Mouse (Mus musculus): Measurements from ENCODE around the gene Lin54. TPM values are rescaled to one million over a fixed set of nuclear protein-coding genes. Genes with fewer than 3 reads are reported as not detected.

Gene Lin54
- polyA plus RNA-seq, 1 experiment from 2014 or later: 14.2 TPM

DNA sequence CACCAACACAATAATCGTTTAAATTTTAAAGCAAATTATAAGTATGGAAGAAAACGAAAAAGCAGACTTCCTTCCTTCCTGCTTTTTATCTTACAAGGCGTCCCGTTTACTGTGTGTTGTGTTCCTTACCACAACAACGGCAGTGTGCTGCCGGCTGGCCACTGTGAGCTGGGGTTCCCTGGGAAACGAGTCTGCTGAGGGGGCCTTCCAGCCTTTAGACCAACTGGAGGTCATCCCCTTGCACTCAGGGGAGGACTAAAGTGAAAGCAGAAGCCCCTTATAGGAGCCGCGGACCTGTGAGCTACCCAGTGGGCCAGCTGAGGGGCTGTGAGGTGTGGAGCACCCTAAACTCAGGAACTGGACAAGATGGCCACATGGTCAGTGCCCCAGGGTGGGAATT, 22.8 kb downstream of the Lin54 start:
- H3K4me1 ChIP-seq: no peaks in the 10 kb centered on the region
- no peak for DNase-seq (ENCODE audit: low spot score)
- H3K27me3 ChIP-seq (replicated peaks; ENCODE audit: low read depth, poor library complexity, severe bottlenecking): no peaks in the 10 kb centered on the region
- H3K9me3 ChIP-seq: no peaks in the 10 kb centered on the region
- WGBS: 91% methylated on average over 9 of the region's 9 CpGs
- no peak overlapping the region for H3K27ac ChIP-seq (replicated peaks)
- peaks cover 74% of the 10 kb centered on the region for H3K36me3 ChIP-seq (replicated peaks)
- no peak overlapping the region for H3K4me3 ChIP-seq

DNA sequence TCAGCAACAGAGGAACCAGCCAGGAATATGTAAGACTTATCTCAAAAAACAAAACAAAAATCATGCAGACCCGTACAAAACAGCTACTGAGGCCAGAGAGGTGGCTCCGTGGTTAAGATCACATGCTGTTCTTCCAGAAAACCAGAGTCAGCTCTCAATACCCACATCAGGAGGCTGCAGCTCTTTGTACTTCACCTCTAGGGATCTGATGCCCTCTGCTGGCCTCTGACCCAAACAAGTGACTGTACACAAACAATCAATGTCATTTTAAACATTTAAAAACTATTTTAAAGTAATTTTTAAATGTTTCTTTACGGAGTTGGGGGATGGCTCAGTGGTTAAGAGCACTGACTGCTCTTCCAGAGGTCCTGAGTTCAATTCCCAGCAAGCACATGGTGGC, 24.1 kb downstream of the Lin54 start:
- 84% methylated on average over 3 of the region's 3 CpGs for WGBS
- DNase-seq (ENCODE audit: low spot score): no peak
- Histone ChIP-seq H3K4me3 (no peak overlapping the region), H3K27ac (replicated peaks) (no peak overlapping the region), H3K9me3 (no peaks in the 10 kb centered on the region), H3K27me3 (replicated peaks; ENCODE audit: low read depth, poor library complexity, severe bottlenecking) (no peaks in the 10 kb centered on the region), H3K36me3 (replicated peaks) (peaks cover 80% of the 10 kb centered on the region), H3K4me1 (no peaks in the 10 kb centered on the region)

DNA sequence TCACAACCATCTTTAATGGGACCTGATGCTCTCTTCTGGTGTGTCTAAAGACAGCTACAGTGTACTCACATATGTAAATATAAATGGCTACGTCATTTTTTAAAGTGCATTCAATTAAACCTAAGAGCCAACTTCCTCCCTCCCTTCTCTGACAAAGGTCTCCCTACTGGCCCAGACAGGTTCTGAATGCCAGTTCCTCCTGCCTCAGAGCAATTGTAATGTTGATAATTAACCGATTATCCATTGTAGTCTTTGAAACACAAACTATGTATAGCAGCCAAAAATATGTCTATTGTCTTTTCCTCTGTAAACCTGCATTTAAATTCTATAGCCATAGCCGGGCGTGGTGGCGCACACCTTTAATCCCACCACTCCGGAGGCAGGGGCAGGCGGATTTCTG, 33.1 kb downstream of the Lin54 start:
- Histone ChIP-seq H3K36me3 (replicated peaks) (peaks cover 73% of the 10 kb centered on the region), H3K4me3 (no peak overlapping the region), H3K4me1 (no peaks in the 10 kb centered on the region), H3K9me3 (no peaks in the 10 kb centered on the region), H3K27me3 (replicated peaks; ENCODE audit: low read depth, poor library complexity, severe bottlenecking) (no peaks in the 10 kb centered on the region), H3K27ac (replicated peaks) (no peak overlapping the region)
- DNase-seq (ENCODE audit: low spot score): no peak
- 97% methylated on average over 7 of the region's 7 CpGs for WGBS

DNA sequence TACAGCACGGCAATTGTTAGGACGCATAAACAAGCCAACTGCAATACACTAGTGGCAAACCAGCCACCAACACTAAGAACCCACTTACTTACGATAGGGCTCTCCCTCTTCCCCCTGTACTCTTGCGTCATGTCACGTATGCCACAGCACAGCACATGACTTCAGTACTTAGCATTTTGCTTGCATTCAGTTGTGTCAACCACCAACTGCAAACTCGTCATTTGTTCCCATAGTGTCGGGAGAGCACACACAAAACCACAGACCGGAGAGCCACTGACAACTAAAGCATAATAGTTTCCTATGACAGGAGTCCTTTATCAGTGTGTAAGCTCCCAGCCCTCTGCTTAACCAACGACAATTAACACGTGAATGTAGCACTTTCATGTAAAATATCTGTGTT, 33.8 kb downstream of the Lin54 start:
- Histone ChIP-seq H3K36me3 (replicated peaks) (peaks cover 72% of the 10 kb centered on the region), H3K27ac (replicated peaks) (no peak overlapping the region), H3K9me3 (no peaks in the 10 kb centered on the region), H3K27me3 (replicated peaks; ENCODE audit: low read depth, poor library complexity, severe bottlenecking) (no peaks in the 10 kb centered on the region), H3K4me3 (no peak overlapping the region), H3K4me1 (no peaks in the 10 kb centered on the region)
- 91% methylated on average over 10 of the region's 10 CpGs for WGBS
- DNase-seq (ENCODE audit: low spot score): no peak

DNA sequence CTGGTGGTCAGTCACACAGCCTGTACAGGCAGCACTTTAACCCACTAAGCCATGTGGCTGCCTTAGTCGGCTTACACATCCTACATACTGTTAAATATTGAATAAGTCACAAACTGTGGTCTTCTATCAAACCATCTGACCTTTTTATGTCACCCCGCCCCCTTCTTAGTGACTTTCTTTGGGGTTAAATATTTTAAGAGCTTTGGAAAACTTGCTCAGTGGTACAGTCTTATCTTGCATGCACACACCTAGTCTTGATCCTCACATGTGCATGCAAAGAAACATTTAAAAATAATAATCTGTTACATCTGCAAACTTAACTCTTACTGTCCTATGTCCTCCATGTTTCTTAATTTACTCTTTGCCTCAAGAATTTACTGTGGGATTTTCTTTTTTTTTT, 38.1 kb downstream of the Lin54 start:
- DNase-seq (ENCODE audit: low spot score): no peak
- Histone ChIP-seq H3K27ac (replicated peaks) (no peak overlapping the region), H3K9me3 (no peaks in the 10 kb centered on the region), H3K27me3 (replicated peaks; ENCODE audit: low read depth, poor library complexity, severe bottlenecking) (no peaks in the 10 kb centered on the region), H3K36me3 (replicated peaks) (peaks cover 80% of the 10 kb centered on the region), H3K4me1 (no peaks in the 10 kb centered on the region), H3K4me3 (no peak overlapping the region)
- 93% methylated on average over 2 of the region's 2 CpGs for WGBS

DNA sequence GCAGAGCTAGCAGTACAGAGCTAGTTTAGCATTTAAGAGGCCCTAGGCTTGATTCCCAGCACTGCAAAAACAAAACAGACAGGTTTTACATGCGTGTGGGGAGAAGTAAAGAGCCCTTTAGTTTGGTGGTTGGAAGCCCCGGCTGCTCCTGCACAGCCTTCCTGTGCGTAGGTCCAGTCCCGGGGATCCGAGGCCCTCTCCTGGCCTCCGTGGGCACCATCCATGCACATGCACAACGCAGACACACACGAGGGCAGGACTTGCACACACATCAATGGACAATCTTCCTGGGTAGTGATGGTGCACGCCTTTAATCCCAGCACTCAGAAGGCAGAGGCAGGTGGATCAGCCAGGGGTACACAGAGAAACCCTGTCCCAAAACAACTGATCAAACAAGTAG, 38.9 kb downstream of the Lin54 start:
- no peak overlapping the region for H3K27ac ChIP-seq (replicated peaks)
- H3K27me3 ChIP-seq (replicated peaks; ENCODE audit: low read depth, poor library complexity, severe bottlenecking): no peaks in the 10 kb centered on the region
- no peaks in the 10 kb centered on the region for H3K9me3 ChIP-seq
- no peaks in the 10 kb centered on the region for H3K4me1 ChIP-seq
- DNase-seq (ENCODE audit: low spot score): no peak
- peaks cover 81% of the 10 kb centered on the region for H3K36me3 ChIP-seq (replicated peaks)
- WGBS: 93% methylated on average over 9 of the region's 9 CpGs
- no peak overlapping the region for H3K4me3 ChIP-seq

DNA sequence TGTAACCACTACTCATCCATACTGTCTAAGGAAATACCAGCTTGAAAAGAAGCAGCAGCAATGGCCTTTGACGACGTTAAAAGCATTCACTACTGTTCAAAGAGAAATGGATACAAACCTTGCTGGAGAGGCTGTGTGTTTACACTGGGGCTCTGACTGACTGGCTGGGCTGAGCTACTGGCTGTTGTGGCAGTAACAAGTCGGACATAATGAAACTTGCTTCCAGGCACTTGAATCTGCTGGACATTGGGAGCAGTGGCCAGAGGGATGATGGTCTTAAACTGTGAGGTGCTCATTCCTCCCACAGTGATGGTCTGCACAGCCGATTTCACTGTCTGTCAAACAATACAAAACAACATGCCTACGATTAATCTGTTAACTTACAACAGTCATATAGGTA, 41.0 kb downstream of the Lin54 start:
- WGBS: 92% methylated on average over 5 of the region's 5 CpGs
- no peaks in the 10 kb centered on the region for H3K4me1 ChIP-seq
- no peaks in the 10 kb centered on the region for H3K9me3 ChIP-seq

DNA sequence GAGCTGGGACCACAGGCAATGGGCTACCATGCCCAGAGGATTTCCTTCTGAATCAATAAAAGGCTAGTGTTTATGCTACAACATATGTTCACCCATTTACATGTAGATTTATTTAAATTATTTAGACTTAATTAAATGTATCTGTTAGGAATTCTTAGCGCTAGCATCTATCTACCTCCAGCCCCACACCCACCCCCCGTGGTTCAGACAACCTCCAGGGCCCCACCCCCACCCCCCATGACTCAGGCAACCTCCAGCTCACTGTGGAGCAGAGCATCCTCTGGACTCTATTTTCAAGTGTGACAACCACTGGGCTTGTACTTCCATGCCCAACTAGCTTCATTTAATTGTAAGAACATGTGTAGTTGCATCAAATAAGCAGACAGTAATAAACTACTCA, 48.6 kb downstream of the Lin54 start:
- Histone ChIP-seq H3K9me3 (no peaks in the 10 kb centered on the region), H3K27me3 (replicated peaks; ENCODE audit: low read depth, poor library complexity, severe bottlenecking) (no peaks in the 10 kb centered on the region), H3K4me3 (no peak overlapping the region), H3K4me1 (no peaks in the 10 kb centered on the region), H3K36me3 (replicated peaks) (peaks cover 97% of the 10 kb centered on the region), H3K27ac (replicated peaks) (no peak overlapping the region)
- no peak for DNase-seq (ENCODE audit: low spot score)
- WGBS: 91% methylated on average over 2 of the region's 2 CpGs

More for the DNA sequence above, 41.0 kb downstream of the Lin54 start:
- no peak for DNase-seq (ENCODE audit: low spot score)
- Histone ChIP-seq H3K27me3 (replicated peaks; ENCODE audit: low read depth, poor library complexity, severe bottlenecking) (no peaks in the 10 kb centered on the region), H3K4me3 (no peak overlapping the region), H3K36me3 (replicated peaks) (peaks cover 80% of the 10 kb centered on the region), H3K27ac (replicated peaks) (no peak overlapping the region)

DNA sequence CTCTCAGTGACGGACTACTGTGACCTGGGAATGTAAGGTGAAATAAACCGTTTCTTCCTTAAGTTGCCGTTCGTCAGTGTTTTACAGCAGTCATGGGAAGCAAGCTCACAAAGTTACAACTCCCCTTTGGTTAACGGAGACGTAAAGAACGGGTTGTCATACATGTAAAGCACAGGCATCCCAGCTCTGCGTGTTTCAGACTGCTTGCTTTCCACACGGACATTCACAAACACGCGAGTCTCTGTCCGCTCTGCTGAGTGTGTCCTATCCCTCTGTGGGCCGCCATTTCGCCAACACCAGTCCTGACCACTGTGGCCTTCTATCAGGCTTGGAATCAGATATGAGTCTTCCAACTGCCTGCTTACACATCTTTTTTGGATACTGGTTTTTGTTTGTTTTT, 61.6 kb downstream of the Lin54 start:
- no peaks in the 10 kb centered on the region for H3K4me1 ChIP-seq
- no peak for DNase-seq (ENCODE audit: low spot score)
- peaks cover 42% of the 10 kb centered on the region for H3K36me3 ChIP-seq (replicated peaks)
- H3K27ac ChIP-seq (replicated peaks): no peak overlapping the region
- H3K4me3 ChIP-seq: no peak overlapping the region
- H3K9me3 ChIP-seq: no peaks in the 10 kb centered on the region
- WGBS: 95% methylated on average over 14 of the region's 14 CpGs
- no peaks in the 10 kb centered on the region for H3K27me3 ChIP-seq (replicated peaks; ENCODE audit: low read depth, poor library complexity, severe bottlenecking)

DNA sequence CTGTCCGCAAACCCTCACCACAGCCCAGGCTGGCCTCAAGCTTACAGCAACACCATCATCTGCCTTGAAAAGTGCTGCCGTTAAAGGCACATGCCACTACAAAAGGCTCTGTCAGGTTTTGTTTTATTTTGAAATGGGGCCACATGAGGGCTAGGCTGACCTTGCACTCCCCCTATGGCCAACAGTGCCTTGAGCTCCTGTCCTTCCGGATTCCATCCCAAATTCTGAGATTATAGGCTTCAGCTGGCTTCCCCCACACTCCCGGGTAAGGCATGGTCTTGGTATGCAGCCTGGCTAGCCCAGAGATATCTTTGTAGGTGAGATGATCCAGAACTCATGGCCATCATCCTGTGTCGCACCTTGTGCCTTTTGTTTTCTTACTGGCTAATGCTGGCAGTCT, 62.5 kb downstream of the Lin54 start:
- Histone ChIP-seq H3K36me3 (replicated peaks) (peaks cover 37% of the 10 kb centered on the region), H3K27me3 (replicated peaks; ENCODE audit: low read depth, poor library complexity, severe bottlenecking) (no peaks in the 10 kb centered on the region), H3K27ac (replicated peaks) (no peak overlapping the region), H3K4me1 (no peaks in the 10 kb centered on the region), H3K4me3 (no peak overlapping the region), H3K9me3 (no peaks in the 10 kb centered on the region)
- DNase-seq (ENCODE audit: low spot score): no peak
- WGBS: 92% methylated on average over 5 of the region's 5 CpGs

DNA sequence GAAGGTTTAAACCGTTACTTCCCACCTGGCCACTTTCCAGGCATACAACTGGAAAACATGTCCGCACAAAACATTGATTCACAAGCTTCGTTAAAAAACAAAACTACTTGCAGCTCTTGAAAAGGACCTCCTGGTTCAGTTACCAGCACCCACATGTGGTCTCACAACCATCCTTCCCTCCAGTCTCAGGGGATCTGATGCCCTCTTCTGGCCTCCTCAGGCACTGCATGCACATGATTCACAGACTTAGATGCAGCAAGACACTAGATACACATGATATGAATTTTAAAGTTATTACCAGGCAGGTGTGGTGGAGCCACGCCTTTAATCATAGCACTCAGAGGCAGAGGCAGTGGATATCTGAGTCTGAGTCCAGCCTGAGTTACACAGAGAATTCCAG, 63.4 kb downstream of the Lin54 start:
- DNase-seq (ENCODE audit: low spot score): no peak
- Histone ChIP-seq H3K36me3 (replicated peaks) (peaks cover 37% of the 10 kb centered on the region), H3K27ac (replicated peaks) (no peak overlapping the region), H3K4me3 (no peak overlapping the region), H3K27me3 (replicated peaks; ENCODE audit: low read depth, poor library complexity, severe bottlenecking) (no peaks in the 10 kb centered on the region), H3K9me3 (no peaks in the 10 kb centered on the region), H3K4me1 (no peaks in the 10 kb centered on the region)
- whole genome bisulfite sequencing: 96% methylated on average over 4 of the region's 4 CpGs

DNA sequence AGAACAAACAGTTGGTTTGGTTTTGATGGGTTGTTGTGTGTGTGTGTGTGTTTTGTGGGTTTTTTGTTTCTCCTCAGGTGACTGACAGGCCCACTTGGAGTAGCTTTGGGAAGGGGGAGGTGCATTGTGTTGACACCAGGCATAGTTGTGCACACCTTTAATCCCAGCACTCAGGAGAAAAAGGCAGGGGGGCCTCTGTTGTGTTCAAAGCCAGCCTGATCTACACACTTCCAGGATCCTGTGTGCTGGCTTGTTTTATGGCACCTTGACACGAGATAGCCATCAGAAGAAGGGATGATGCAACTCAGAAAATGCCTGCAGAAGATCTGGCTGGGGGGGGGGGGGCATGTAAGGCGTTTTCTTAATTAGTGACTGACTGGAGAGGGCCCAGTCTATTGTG, 69.5 kb downstream of the Lin54 start:
- H3K27ac ChIP-seq (replicated peaks): 0 out of 2 replicates have a peak overlapping the region, but pooled peaks have one; percentile 24
- peaks cover 25% of the 10 kb centered on the region for H3K36me3 ChIP-seq (replicated peaks)
- H3K4me1 ChIP-seq: peaks cover 32% of the 10 kb centered on the region
- WGBS: 70% methylated on average over 2 of the region's 2 CpGs
- H3K27me3 ChIP-seq (replicated peaks; ENCODE audit: low read depth, poor library complexity, severe bottlenecking): no peaks in the 10 kb centered on the region
- H3K4me3 ChIP-seq: peak overlapping the region; percentile 88; the same call in 1 of the 2 replicates
- DNase-seq (ENCODE audit: low spot score): no peak
- no peaks in the 10 kb centered on the region for H3K9me3 ChIP-seq

DNA sequence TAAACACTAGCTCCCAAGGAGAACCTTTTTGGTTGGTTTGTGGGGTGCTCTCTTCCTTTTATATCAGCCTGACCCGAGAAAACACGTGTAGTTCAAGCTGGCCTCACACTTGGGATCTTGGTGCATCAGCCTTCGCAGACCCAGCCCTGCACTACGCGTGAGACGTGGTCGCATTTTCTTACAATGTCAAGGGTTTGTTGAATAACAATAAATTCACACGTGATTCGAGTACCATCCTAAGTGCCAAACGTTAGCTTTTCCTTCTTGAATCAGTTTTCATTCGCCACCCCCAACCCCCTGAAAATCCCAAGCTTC, 70.4 kb downstream of the Lin54 start:
- WGBS: 4% methylated on average over 11 of the region's 11 CpGs
- H3K36me3 ChIP-seq (replicated peaks): peaks cover 35% of the 10 kb centered on the region
- peak overlapping the region; percentile 88 for H3K4me3 ChIP-seq
- H3K27ac ChIP-seq (replicated peaks): peak overlapping the region; percentile 98
- H3K9me3 ChIP-seq: no peaks in the 10 kb centered on the region
- no peaks in the 10 kb centered on the region for H3K27me3 ChIP-seq (replicated peaks; ENCODE audit: low read depth, poor library complexity, severe bottlenecking)
- peaks cover 42% of the 10 kb centered on the region for H3K4me1 ChIP-seq
- no peak for DNase-seq (ENCODE audit: low spot score)

All from embryonic facial prominence, embryonic 10.5 days (tissue).